Mouse (Mus musculus) stomach, postnatal 0 days (tissue): ENCODE measurements at regions not wholly inside any gene's neighbourhood (a gene's known extent, or its start where the extent isn't known, plus 50 kb on each side); places are given as distances from the start of the nearest gene placed in this dataset.

Experiments
- ATAC-seq: fragments of 200-750 bp; cut with Nextera tagmentation; 2 replicates; pipeline ENCODE4 v1.8.0; 2017; ENCODE audit not compliant: low FRiP score, low TSS enrichment
- DNase-seq: peaks from one replicate; pipeline ENCODE4 v3.0.0-alpha.2; 2016; ENCODE audit warnings: low spot score
- H3K27ac ChIP-seq: fragments of 300-500 bp; sonication (generic); replicated peaks from 2 replicates; pipeline ENCODE4 v1.5.1; 2014; ENCODE audit warnings: mild to moderate bottlenecking, control low read depth
- H3K27me3 ChIP-seq: fragments of 300-500 bp; sonication (generic); 2 replicates; pipeline ENCODE4 v1.6.1; 2014; ENCODE audit warnings: low read length; ENCODE audit not compliant: control insufficient read depth, insufficient read depth
- H3K36me3 ChIP-seq: fragments of 300-500 bp; sonication (generic); 2 replicates; pipeline ENCODE4 v1.6.1; 2014; ENCODE audit warnings: low read length, mixed read lengths; ENCODE audit not compliant: control insufficient read depth, insufficient read depth
- H3K4me1 ChIP-seq: fragments of 300-500 bp; sonication (generic); replicated peaks from 2 replicates; pipeline ENCODE4 v1.6.1; 2014; ENCODE audit warnings: antibody characterized with exemption; ENCODE audit not compliant: control insufficient read depth, insufficient read depth
- H3K4me2 ChIP-seq: fragments of 300-500 bp; sonication (generic); replicated peaks from 2 replicates; pipeline ENCODE4 v1.6.1; 2014; ENCODE audit warnings: low read depth, mild to moderate bottlenecking, control low read depth, moderate library complexity
- H3K4me3 ChIP-seq: fragments of 300-500 bp; sonication (generic); 2 replicates; pipeline ENCODE4 v1.5.1; 2014; ENCODE audit warnings: low read depth, low read length, control low read depth
- H3K9ac ChIP-seq: fragments of 300-500 bp; sonication (generic); 2 replicates; pipeline ENCODE4 v1.6.1; 2014; ENCODE audit warnings: mild to moderate bottlenecking, low read length, control low read depth, mixed read lengths
- H3K9me3 ChIP-seq: fragments of 300-500 bp; sonication (generic); 2 replicates; pipeline ENCODE4 v1.6.1; 2016; ENCODE audit warnings: low read length; ENCODE audit not compliant: control insufficient read depth
- CTCF ChIP-seq: IDR thresholded peaks from 2 replicates; pipeline ENCODE4 v1.5.1; 2016; ENCODE audit warnings: antibody characterized with exemption, low read depth, mild to moderate bottlenecking, moderate library complexity
- EP300 ChIP-seq: optimal IDR thresholded peaks from 2 replicates; pipeline ENCODE3; 2016; ENCODE audit warnings: antibody characterized with exemption
- WGBS: fragments of 180-500 bp; shearing (Covaris S2); extraction: QIAGEN DNeasy Blood & Tissue Kit; methylation state at CpG from one replicate; pipeline ENCODE4 v1.1.7; 2014; 5-methylcytosine and 5-hydroxymethylcytosine counted together

- DNase-seq: no peak
- WGBS: 60% methylated on average over 6 of the region's 6 CpGs
- Histone ChIP-seq H3K4me3 (no peak overlapping the region), H3K4me2 (no peak overlapping the region), H3K27ac (no peak overlapping the region), H3K4me1 (no peaks in the 10 kb centered on the region), H3K9me3 (no peaks in the 10 kb centered on the region), H3K9ac (no peak overlapping the region), H3K27me3 (no peaks in the 10 kb centered on the region), H3K36me3 (no peaks in the 10 kb centered on the region)
- ATAC-seq: no peak
- TF ChIP-seq EP300: no peak
- no peak for TF ChIP-seq CTCF
Observed at GRCm38 (mm10) chr3:9146481-9146880, 463.4 kb downstream of the Zfp704 start.

GRCm38 (mm10) chr3:9145612-9146011, 464.3 kb downstream of the Zfp704 start:
- Histone ChIP-seq H3K9ac (no peak overlapping the region), H3K4me3 (no peak overlapping the region), H3K4me1 (no peaks in the 10 kb centered on the region), H3K36me3 (no peaks in the 10 kb centered on the region), H3K4me2 (no peak overlapping the region), H3K27me3 (no peaks in the 10 kb centered on the region), H3K9me3 (no peaks in the 10 kb centered on the region), H3K27ac (no peak overlapping the region)
- DNase-seq (no peak), ATAC-seq (no peak)
- 65% methylated on average over 7 of the region's 7 CpGs for WGBS
- TF ChIP-seq CTCF: no peak
- no peak for TF ChIP-seq EP300

- no peak overlapping the region for H3K4me2 ChIP-seq
- 57% methylated on average over 5 of the region's 5 CpGs for WGBS
Observed at GRCm38 (mm10) chr3:9141836-9142235, 468.0 kb downstream of the Zfp704 start.

DNA sequence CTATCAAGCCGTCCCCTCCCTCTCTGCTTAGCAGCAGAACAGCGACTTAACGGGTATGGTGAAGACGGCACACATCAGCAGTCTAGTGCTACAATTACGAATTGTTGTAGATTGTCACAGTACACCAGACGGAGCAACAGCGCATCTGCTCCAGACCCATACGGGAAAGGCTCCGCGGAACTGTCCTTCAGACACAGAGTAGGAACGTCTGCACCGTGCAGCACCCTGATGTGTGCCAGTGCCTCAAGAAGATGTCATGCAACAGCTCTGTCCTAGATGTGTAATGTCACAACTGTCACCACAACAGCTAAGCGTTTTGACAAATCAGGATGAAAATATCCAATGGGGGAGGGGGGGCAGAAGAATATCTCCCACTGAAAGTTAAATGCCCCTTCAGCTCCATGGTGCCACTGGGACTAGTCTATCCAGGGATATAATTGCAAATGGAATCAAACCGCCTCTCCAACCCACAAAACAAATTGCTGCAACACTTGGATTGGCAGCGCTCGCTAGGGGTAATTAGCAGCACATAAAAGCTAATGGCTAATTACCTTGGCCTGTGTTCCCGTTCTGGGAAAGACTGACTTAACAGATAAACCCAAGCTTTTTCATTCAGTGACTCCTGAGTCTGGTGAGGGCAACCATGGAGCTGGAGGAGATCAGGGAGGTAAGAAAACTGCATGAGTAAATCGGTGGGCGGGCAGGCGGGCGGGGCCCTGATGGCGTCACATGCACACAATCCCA, 472.6 kb downstream of the Zfp704 start:
- H3K27me3 ChIP-seq: no peaks in the 10 kb centered on the region
- TF ChIP-seq CTCF (no peak), EP300 (no peak)
- H3K27ac ChIP-seq: no peak overlapping the region
- DNase-seq: peak; percentile 25
- ATAC-seq: no peak
- H3K9ac ChIP-seq: no peak overlapping the region
- H3K4me1 ChIP-seq: no peaks in the 10 kb centered on the region
- no peaks in the 10 kb centered on the region for H3K9me3 ChIP-seq
- no peaks in the 10 kb centered on the region for H3K36me3 ChIP-seq
- WGBS: 89% methylated on average over 22 of the region's 22 CpGs
- no peak overlapping the region for H3K4me2 ChIP-seq
- H3K4me3 ChIP-seq: no peak overlapping the region

More at GRCm38 (mm10) chr3:9141836-9142235, 468.0 kb downstream of the Zfp704 start:
- Histone ChIP-seq H3K36me3 (no peaks in the 10 kb centered on the region), H3K9ac (no peak overlapping the region), H3K4me3 (no peak overlapping the region), H3K27me3 (no peaks in the 10 kb centered on the region), H3K27ac (no peak overlapping the region), H3K9me3 (no peaks in the 10 kb centered on the region), H3K4me1 (no peaks in the 10 kb centered on the region)
- no peak for TF ChIP-seq EP300
- TF ChIP-seq CTCF: no peak
- ATAC-seq: peak; percentile 56; the same call in 1 of the 2 replicates
- no peak for DNase-seq

GRCm38 (mm10) chr3:9133991-9134390, 475.9 kb downstream of the Zfp704 start:
- no peak overlapping the region for H3K4me2 ChIP-seq
- no peak overlapping the region for H3K27ac ChIP-seq
- H3K9ac ChIP-seq: no peak overlapping the region
- no peaks in the 10 kb centered on the region for H3K27me3 ChIP-seq
- DNase-seq: no peak
- no peaks in the 10 kb centered on the region for H3K9me3 ChIP-seq
- H3K36me3 ChIP-seq: no peaks in the 10 kb centered on the region
- no peaks in the 10 kb centered on the region for H3K4me1 ChIP-seq
- no peak for ATAC-seq
- 70% methylated on average over 12 of the region's 12 CpGs for WGBS
- TF ChIP-seq CTCF (no peak), EP300 (no peak)
- H3K4me3 ChIP-seq: no peak overlapping the region

GRCm38 (mm10) chr3:9132104-9132751, 477.7 kb downstream of the Zfp704 start:
- Histone ChIP-seq H3K9ac (no peak overlapping the region), H3K27me3 (no peaks in the 10 kb centered on the region), H3K4me1 (no peaks in the 10 kb centered on the region), H3K4me2 (no peak overlapping the region), H3K9me3 (no peaks in the 10 kb centered on the region), H3K27ac (no peak overlapping the region), H3K36me3 (no peaks in the 10 kb centered on the region), H3K4me3 (no peak overlapping the region)
- DNase-seq (no peak), ATAC-seq (no peak)
- 68% methylated on average over 12 of the region's 12 CpGs for WGBS
- no peak for TF ChIP-seq EP300
- TF ChIP-seq CTCF: no peak
